Mouse (Mus musculus): Measurements from ENCODE around the gene Fam214a. TPM values are rescaled to one million over a fixed set of nuclear protein-coding genes. Genes with fewer than 3 reads are reported as not detected.

Gene Fam214a
- polyA plus RNA-seq, 1 experiment from 2014 or later, result 35.9 TPM

GRCm38 (mm10) chr9:75037451-75038356 lies 85.0 kb downstream of the Fam214a start, which contains the start of gene Arpp19:
Gene Arpp19, plus strand, starts transcription at chr9:75037614.
- under 1% methylated on average over 73 of the region's 73 CpGs for WGBS
- DNase-seq (peak; percentile 94), ATAC-seq (ENCODE audit: low FRiP score, low TSS enrichment) (peak; percentile 95)
- Histone ChIP-seq H3K4me2 (ENCODE audit: low read length) (peak within 1 kb of the TSS; percentile 70), H3K27ac (replicated peaks; ENCODE audit: low read depth, low read length) (peak within 1 kb of the TSS; percentile 81), H3K4me1 (ENCODE audit: control insufficient read depth, insufficient read depth, low read length) (peaks cover 12% of the 10 kb centered on the region; the same call in 1 of the 2 replicates), H3K27me3 (ENCODE audit: control insufficient read depth, insufficient read depth, low read length) (no peaks in the 10 kb centered on the region), H3K9me3 (ENCODE audit: control insufficient read depth, low read length) (no peaks in the 10 kb centered on the region), H3K36me3 (ENCODE audit: control insufficient read depth, insufficient read depth, low read length) (peaks cover 4% of the 10 kb centered on the region; the same call in 1 of the 2 replicates), H3K9ac (replicated peaks; ENCODE audit: low read length) (peak within 1 kb of the TSS; percentile 90), H3K4me3 (replicated peaks; ENCODE audit: low read depth, low read length) (peak within 1 kb of the TSS; percentile 96)

GRCm38 (mm10) chr9:75038357-75038688 lies 85.6 kb downstream of the Fam214a start:
- 2% methylated on average over 10 of the region's 10 CpGs for WGBS
- no peaks in the 10 kb centered on the region for H3K27me3 ChIP-seq (ENCODE audit: control insufficient read depth, insufficient read depth, low read length)
- H3K4me2 ChIP-seq (ENCODE audit: low read length), result peak overlapping the region; percentile 70
- peaks cover 12% of the 10 kb centered on the region; the same call in 1 of the 2 replicates for H3K4me1 ChIP-seq (ENCODE audit: control insufficient read depth, insufficient read depth, low read length)
- DNase-seq (no peak), ATAC-seq (ENCODE audit: low FRiP score, low TSS enrichment) (no peak)
- H3K9ac ChIP-seq (replicated peaks; ENCODE audit: low read length), result peak overlapping the region; percentile 90
- H3K9me3 ChIP-seq (ENCODE audit: control insufficient read depth, low read length), result no peaks in the 10 kb centered on the region
- no peak overlapping the region for H3K27ac ChIP-seq (replicated peaks; ENCODE audit: low read depth, low read length)
- peaks cover 8% of the 10 kb centered on the region for H3K36me3 ChIP-seq (ENCODE audit: control insufficient read depth, insufficient read depth, low read length)
- H3K4me3 ChIP-seq (replicated peaks; ENCODE audit: low read depth, low read length), result peak overlapping the region; percentile 96

GRCm38 (mm10) chr9:75040566-75040965 lies 87.9 kb downstream of the Fam214a start:
- DNase-seq (no peak), ATAC-seq (ENCODE audit: low FRiP score, low TSS enrichment) (no peak)
- WGBS, result 99% methylated on average over 2 of the region's 2 CpGs
- Histone ChIP-seq H3K4me2 (ENCODE audit: low read length) (no peak overlapping the region), H3K4me3 (replicated peaks; ENCODE audit: low read depth, low read length) (no peak overlapping the region), H3K9ac (replicated peaks; ENCODE audit: low read length) (no peak overlapping the region), H3K27me3 (ENCODE audit: control insufficient read depth, insufficient read depth, low read length) (no peaks in the 10 kb centered on the region), H3K27ac (replicated peaks; ENCODE audit: low read depth, low read length) (no peak overlapping the region), H3K9me3 (ENCODE audit: control insufficient read depth, low read length) (no peaks in the 10 kb centered on the region), H3K4me1 (ENCODE audit: control insufficient read depth, insufficient read depth, low read length) (peaks cover 12% of the 10 kb centered on the region; the same call in 1 of the 2 replicates), H3K36me3 (ENCODE audit: control insufficient read depth, insufficient read depth, low read length) (peaks cover 14% of the 10 kb centered on the region)

GRCm38 (mm10) chr9:75041840-75042525 lies 89.3 kb downstream of the Fam214a start:
- H3K4me3 ChIP-seq (replicated peaks; ENCODE audit: low read depth, low read length), result no peak overlapping the region
- H3K36me3 ChIP-seq (ENCODE audit: control insufficient read depth, insufficient read depth, low read length), result peaks cover 27% of the 10 kb centered on the region
- DNase-seq (peak; percentile 12), ATAC-seq (ENCODE audit: low FRiP score, low TSS enrichment) (no peak)
- no peaks in the 10 kb centered on the region for H3K27me3 ChIP-seq (ENCODE audit: control insufficient read depth, insufficient read depth, low read length)
- H3K4me1 ChIP-seq (ENCODE audit: control insufficient read depth, insufficient read depth, low read length), result peaks cover 12% of the 10 kb centered on the region; the same call in 1 of the 2 replicates
- no peaks in the 10 kb centered on the region for H3K9me3 ChIP-seq (ENCODE audit: control insufficient read depth, low read length)
- H3K4me2 ChIP-seq (ENCODE audit: low read length), result no peak overlapping the region
- 91% methylated on average over 2 of the region's 2 CpGs for WGBS
- no peak overlapping the region for H3K27ac ChIP-seq (replicated peaks; ENCODE audit: low read depth, low read length)
- no peak overlapping the region for H3K9ac ChIP-seq (replicated peaks; ENCODE audit: low read length)

GRCm38 (mm10) chr9:75043191-75043590 lies 90.5 kb downstream of the Fam214a start:
- Histone ChIP-seq H3K36me3 (ENCODE audit: control insufficient read depth, insufficient read depth, low read length) (peaks cover 30% of the 10 kb centered on the region), H3K4me3 (replicated peaks; ENCODE audit: low read depth, low read length) (no peak overlapping the region), H3K4me2 (ENCODE audit: low read length) (no peak overlapping the region), H3K9ac (replicated peaks; ENCODE audit: low read length) (no peak overlapping the region), H3K9me3 (ENCODE audit: control insufficient read depth, low read length) (no peaks in the 10 kb centered on the region), H3K27ac (replicated peaks; ENCODE audit: low read depth, low read length) (no peak overlapping the region), H3K4me1 (ENCODE audit: control insufficient read depth, insufficient read depth, low read length) (peaks cover 12% of the 10 kb centered on the region; the same call in 1 of the 2 replicates), H3K27me3 (ENCODE audit: control insufficient read depth, insufficient read depth, low read length) (no peaks in the 10 kb centered on the region)
- ATAC-seq (ENCODE audit: low FRiP score, low TSS enrichment) (no peak), DNase-seq (no peak)
- 96% methylated on average over 2 of the region's 2 CpGs for WGBS

GRCm38 (mm10) chr9:75047079-75047478 lies 94.4 kb downstream of the Fam214a start:
- DNase-seq (no peak), ATAC-seq (ENCODE audit: low FRiP score, low TSS enrichment) (no peak)
- H3K4me2 ChIP-seq (ENCODE audit: low read length), result no peak overlapping the region
- no peak overlapping the region for H3K27ac ChIP-seq (replicated peaks; ENCODE audit: low read depth, low read length)
- no peaks in the 10 kb centered on the region for H3K27me3 ChIP-seq (ENCODE audit: control insufficient read depth, insufficient read depth, low read length)
- H3K9ac ChIP-seq (replicated peaks; ENCODE audit: low read length), result no peak overlapping the region
- H3K4me1 ChIP-seq (ENCODE audit: control insufficient read depth, insufficient read depth, low read length), result no peaks in the 10 kb centered on the region
- no peak overlapping the region for H3K4me3 ChIP-seq (replicated peaks; ENCODE audit: low read depth, low read length)
- peaks cover 29% of the 10 kb centered on the region; the same call in 1 of the 2 replicates for H3K36me3 ChIP-seq (ENCODE audit: control insufficient read depth, insufficient read depth, low read length)
- H3K9me3 ChIP-seq (ENCODE audit: control insufficient read depth, low read length), result no peaks in the 10 kb centered on the region

GRCm38 (mm10) chr9:75049100-75049499 lies 96.4 kb downstream of the Fam214a start:
- 89% methylated on average over 3 of the region's 3 CpGs for WGBS
- Histone ChIP-seq H3K27me3 (ENCODE audit: control insufficient read depth, insufficient read depth, low read length) (no peaks in the 10 kb centered on the region), H3K27ac (replicated peaks; ENCODE audit: low read depth, low read length) (no peak overlapping the region), H3K4me1 (ENCODE audit: control insufficient read depth, insufficient read depth, low read length) (no peaks in the 10 kb centered on the region), H3K9ac (replicated peaks; ENCODE audit: low read length) (no peak overlapping the region), H3K9me3 (ENCODE audit: control insufficient read depth, low read length) (no peaks in the 10 kb centered on the region), H3K36me3 (ENCODE audit: control insufficient read depth, insufficient read depth, low read length) (peaks cover 21% of the 10 kb centered on the region; the same call in 1 of the 2 replicates), H3K4me2 (ENCODE audit: low read length) (no peak overlapping the region), H3K4me3 (replicated peaks; ENCODE audit: low read depth, low read length) (no peak overlapping the region)
- no peak for ATAC-seq (ENCODE audit: low FRiP score, low TSS enrichment)
- DNase-seq, result no peak

- Histone ChIP-seq H3K27me3 (ENCODE audit: control insufficient read depth, insufficient read depth, low read length) (no peaks in the 10 kb centered on the region), H3K9me3 (ENCODE audit: control insufficient read depth, low read length) (no peaks in the 10 kb centered on the region), H3K4me2 (ENCODE audit: low read length) (no peak overlapping the region), H3K4me1 (ENCODE audit: control insufficient read depth, insufficient read depth, low read length) (no peaks in the 10 kb centered on the region), H3K4me3 (replicated peaks; ENCODE audit: low read depth, low read length) (no peak overlapping the region), H3K9ac (replicated peaks; ENCODE audit: low read length) (no peak overlapping the region), H3K36me3 (ENCODE audit: control insufficient read depth, insufficient read depth, low read length) (peaks cover 21% of the 10 kb centered on the region; the same call in 1 of the 2 replicates), H3K27ac (replicated peaks; ENCODE audit: low read depth, low read length) (no peak overlapping the region)
- ATAC-seq (ENCODE audit: low FRiP score, low TSS enrichment), result peak; percentile 60; the same call in 1 of the 2 replicates
- DNase-seq, result peak; percentile 92
- 36% methylated on average over 3 of the region's 3 CpGs for WGBS
Observed at GRCm38 (mm10) chr9:75050003-75050402, 97.3 kb downstream of the Fam214a start.
